Mouse (Mus musculus): ENCODE measurements around the gene Krtap3-2.

Gene Krtap3-2

DNA sequence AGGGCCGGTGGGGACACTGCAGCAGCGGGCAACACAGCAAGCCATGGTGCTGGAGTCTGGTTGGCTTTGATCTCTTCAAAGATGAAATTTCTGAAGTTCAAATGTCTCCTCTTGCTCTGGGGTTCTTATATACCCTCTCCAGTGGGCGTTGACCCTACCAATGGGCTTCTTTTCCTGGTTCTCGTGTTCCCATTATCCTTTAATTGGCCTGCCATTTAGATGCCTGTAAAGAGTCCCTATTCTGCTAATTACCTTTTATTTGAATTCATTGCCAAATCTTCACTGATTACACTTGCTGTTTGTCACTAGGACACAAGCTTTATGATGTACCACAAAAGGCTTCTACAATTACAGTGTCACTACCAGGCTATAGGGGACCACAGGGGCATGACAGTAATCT is 5.9 kb downstream of the Krtap3-2 start, which contains the start of gene Krtap3-3:
Krtap3-3 (minus strand) TSS at position 101 of the 400 bp plus-strand sequence.
- no peak for TF ChIP-seq GATA4 (IDR thresholded peaks at IDR 0.05; ENCODE audit: insufficient replicate concordance, low read length)

DNA sequence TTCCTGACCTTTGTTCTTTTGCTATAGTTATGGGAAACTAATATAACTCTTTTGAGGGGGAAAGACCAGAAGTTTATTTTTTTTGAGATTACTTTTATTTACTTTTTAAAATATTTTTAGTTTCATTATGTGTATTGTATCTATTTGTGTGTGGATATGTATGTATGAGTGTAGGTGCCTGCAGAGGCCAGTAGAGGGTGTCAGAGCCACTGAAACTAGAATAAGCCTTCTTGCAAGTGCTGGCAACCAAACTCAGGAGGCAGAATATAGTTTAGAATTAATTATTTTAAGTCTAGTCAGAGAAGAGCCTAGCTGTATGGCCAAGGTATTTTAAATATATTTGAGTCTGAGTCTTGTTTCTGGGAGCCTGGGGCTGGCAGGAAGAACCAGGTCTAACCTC is 8.8 kb downstream of the Krtap3-2 start:
- no peak for TF ChIP-seq GATA4 (IDR thresholded peaks at IDR 0.05; ENCODE audit: insufficient replicate concordance, low read length)

DNA sequence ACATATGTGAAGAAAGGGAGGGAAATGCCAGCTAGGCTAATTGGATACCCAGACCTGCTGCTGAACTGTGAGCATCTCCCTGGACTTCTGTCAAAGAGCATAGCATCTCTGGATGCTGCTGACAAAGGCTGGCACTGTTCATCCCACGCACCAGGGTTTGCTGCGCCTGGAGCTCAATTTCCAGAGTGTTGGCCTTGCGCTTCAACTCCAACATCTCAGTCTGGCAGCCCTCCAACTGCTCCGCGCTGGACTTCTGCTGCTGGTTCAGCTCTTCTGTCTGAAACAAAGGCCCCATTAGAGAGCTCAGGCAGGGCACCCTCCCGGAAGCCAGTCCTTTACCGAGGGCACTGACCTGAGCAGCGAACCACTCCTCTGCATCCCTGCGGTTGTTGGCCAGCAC is 16.9 kb downstream of the Krtap3-2 start:
- TF ChIP-seq GATA4 (IDR thresholded peaks at IDR 0.05; ENCODE audit: insufficient replicate concordance, low read length) = no peak

DNA sequence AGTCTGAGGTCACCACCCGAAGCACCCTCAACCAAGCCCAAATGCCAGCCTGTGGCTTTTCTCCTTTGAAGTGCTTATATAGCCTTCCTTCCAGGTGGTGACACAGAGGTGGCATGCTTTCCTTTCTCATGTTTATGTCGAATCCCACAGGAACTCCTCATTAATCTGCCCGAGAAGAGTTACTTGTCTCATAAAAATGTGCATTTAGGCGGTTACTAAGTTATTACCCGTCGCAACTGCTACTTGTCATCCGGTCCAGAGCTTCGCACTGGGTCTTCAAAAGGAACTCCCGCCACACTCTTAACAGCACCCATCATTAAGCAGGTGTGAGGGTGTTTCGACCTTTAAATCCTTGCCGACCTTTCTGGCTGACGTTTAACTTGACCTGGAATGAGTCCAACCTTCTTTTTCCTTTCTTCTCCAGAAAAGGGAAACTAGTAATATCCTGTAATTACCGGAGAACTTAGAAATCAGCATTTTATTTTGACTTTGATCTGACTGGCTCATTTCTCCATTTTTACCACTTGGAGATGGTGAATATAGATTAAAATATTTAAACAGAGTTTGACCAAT is 35.3 kb downstream of the Krtap3-2 start, which contains the start of gene Krt39:
Krt39 (minus strand) TSS at position 51 of the 573 bp plus-strand sequence.
- TF ChIP-seq GATA4 (IDR thresholded peaks at IDR 0.05; ENCODE audit: insufficient replicate concordance, low read length) = no peak

DNA sequence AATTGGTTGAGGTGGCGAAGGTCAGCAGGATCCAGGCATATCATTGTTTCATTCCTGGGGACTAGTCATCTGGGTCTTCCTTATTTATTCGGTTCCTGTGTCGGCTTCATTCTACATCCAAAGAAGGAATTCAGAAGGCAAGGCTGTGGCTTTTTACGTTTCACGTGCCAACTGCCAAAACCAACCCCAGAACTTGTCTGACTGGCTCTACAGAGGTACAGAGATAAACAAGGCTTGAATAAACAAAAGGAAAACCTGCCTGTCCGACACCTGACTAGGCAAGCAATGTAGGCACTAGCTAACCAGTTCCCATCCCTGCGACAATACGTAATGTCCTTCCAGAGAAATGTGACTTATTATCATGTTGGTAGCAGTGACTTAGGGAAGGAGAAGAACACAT is 42.6 kb downstream of the Krtap3-2 start:
- TF ChIP-seq GATA4 (IDR thresholded peaks at IDR 0.05; ENCODE audit: insufficient replicate concordance, low read length) = no peak

Data from liver, adult (tissue).